Mouse (Mus musculus) G1E (cell line): ENCODE measurements around the gene Casp6.

Experiments
- CTCF ChIP-seq: IDR thresholded peaks from 2 replicates; pipeline ENCODE4 v1.5.1; 2012; ENCODE audit warnings: low read depth, low read length, inconsistent platforms, mixed read lengths
- GATA2 ChIP-seq: IDR thresholded peaks from 2 replicates; pipeline ENCODE4 v1.6.1; 2012; ENCODE audit warnings: low read depth, low read length, inconsistent platforms, borderline replicate concordance
- POLR2AphosphoS5 ChIP-seq: IDR thresholded peaks from 2 replicates; pipeline ENCODE4 v1.6.1; 2012; ENCODE audit warnings: low read depth, low read length, inconsistent platforms; ENCODE audit not compliant: insufficient replicate concordance
- TAL1 ChIP-seq: conservative IDR thresholded peaks from 2 replicates; pipeline ENCODE4 v1.6.1; 2012; ENCODE audit warnings: low read depth, low read length, inconsistent platforms, mixed read lengths

- no peak for TF ChIP-seq TAL1
- no peak for TF ChIP-seq GATA2
- TF ChIP-seq POLR2AphosphoS5: no peak
- TF ChIP-seq CTCF: no peak
These were observed 21.3 kb upstream of the Casp6 start for GRCm38 (mm10) chr3:129879913-129880312.
